Mouse (Mus musculus) embryonic facial prominence, embryonic 12.5 days (tissue): Measurements from ENCODE around the gene Racgap1. TPM values are rescaled to one million over a fixed set of nuclear protein-coding genes. Genes with fewer than 3 reads are reported as not detected.

Experiments
- ATAC-seq: fragments of 200-750 bp; cut with Nextera tagmentation; 2 replicates; pipeline ENCODE4 v1.8.0; 2017; ENCODE audit not compliant: insufficient number of reproducible peaks, insufficient read depth, low FRiP score, low TSS enrichment
- H3K27ac ChIP-seq: fragments of 300-500 bp; sonication (generic); 2 replicates; pipeline ENCODE4 v1.5.1; 2016; ENCODE audit warnings: mild to moderate bottlenecking
- H3K27me3 ChIP-seq: fragments of 300-500 bp; sonication (generic); 2 replicates; pipeline ENCODE4 v1.6.1; 2016; ENCODE audit warnings: mild to moderate bottlenecking, moderate library complexity
- H3K36me3 ChIP-seq: fragments of 300-500 bp; sonication (generic); 2 replicates; pipeline ENCODE4 v1.6.1; 2016; ENCODE audit warnings: mild to moderate bottlenecking
- H3K4me1 ChIP-seq: fragments of 300-500 bp; sonication (generic); 2 replicates; pipeline ENCODE4 v1.6.1; 2016
- H3K4me2 ChIP-seq: fragments of 300-500 bp; sonication (generic); replicated peaks from 2 replicates; pipeline ENCODE4 v1.6.1; 2016; ENCODE audit warnings: mild to moderate bottlenecking, moderate library complexity
- H3K4me3 ChIP-seq: fragments of 300-500 bp; sonication (generic); 2 replicates; pipeline ENCODE4 v1.5.1; 2016; ENCODE audit warnings: mild to moderate bottlenecking
- H3K9ac ChIP-seq: fragments of 300-500 bp; sonication (generic); 2 replicates; pipeline ENCODE4 v1.6.1; 2016; ENCODE audit warnings: mild to moderate bottlenecking, moderate library complexity
- H3K9me3 ChIP-seq: fragments of 300-500 bp; sonication (generic); 2 replicates; pipeline ENCODE4 v1.6.1; 2016; ENCODE audit warnings: mild to moderate bottlenecking, moderate library complexity
- WGBS: fragments of 180-500 bp; shearing (Covaris S2); methylation state at CpG from one replicate; pipeline ENCODE4 v1.1.7; 2016; 5-methylcytosine and 5-hydroxymethylcytosine counted together
- polyA plus RNA-seq: library from polyadenylated mRNA; unstranded; fragments of >200 nt; fragmentation: Nextera tagmentation; extraction: Ambion mirVana; gene quantifications from 2 replicates; pipeline ENCODE4 v1.2.1, GENCODE M21; 2016

Racgap1 gene
- polyA plus RNA-seq, 1 experiment from 2014 or later: 149 TPM

DNA sequence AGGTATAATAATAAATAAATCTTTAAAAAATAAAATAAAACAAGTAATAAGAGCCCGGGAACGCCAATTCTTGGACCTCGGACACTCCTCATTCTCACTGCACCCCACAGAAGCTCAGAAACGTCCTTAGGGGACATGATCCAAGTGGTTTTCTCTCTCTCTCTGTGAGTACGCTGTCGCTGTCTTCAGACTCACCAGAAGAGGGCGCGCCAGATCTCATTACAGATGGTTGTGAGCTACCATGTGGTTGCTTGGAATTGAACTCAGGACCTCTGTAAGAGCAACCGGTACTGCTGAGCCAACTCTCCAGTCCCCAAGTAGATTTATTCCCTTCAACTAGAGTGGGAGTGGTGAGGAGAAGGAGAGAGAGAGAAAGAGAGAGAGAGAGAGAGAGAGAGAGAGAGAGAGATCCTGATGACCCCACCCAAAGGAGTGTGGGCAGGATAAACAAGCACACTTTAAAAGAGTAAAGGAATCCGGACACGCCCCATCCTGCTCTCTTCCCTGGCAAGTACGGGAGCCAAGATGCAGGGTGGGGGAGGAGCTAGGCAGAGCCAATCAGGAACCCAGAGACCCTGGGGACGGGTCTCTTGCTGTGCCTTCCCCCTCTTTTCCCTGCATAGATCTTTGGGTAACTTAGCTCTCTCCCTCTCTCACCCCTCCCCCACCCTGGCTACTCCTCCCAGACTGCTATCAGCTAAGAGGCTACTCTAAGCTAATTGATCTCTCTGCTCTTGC lies 26.8 kb upstream of the Racgap1 start:
- Histone ChIP-seq H3K4me1 (0 out of 2 replicates have a peak, but pooled peaks cover 5% of the 10 kb centered on the region), H3K27me3 (peaks cover 6% of the 10 kb centered on the region), H3K9me3 (no peaks in the 10 kb centered on the region), H3K4me2 (no peak overlapping the region), H3K36me3 (no peaks in the 10 kb centered on the region), H3K4me3 (no peak overlapping the region), H3K27ac (no peak overlapping the region), H3K9ac (no peak overlapping the region)
- WGBS: 14% methylated on average over 13 of the region's 13 CpGs
- no peak for ATAC-seq

GRCm38 (mm10) chr15:99677089-99677488 lies 25.6 kb upstream of the Racgap1 start:
- Histone ChIP-seq H3K36me3 (no peaks in the 10 kb centered on the region), H3K27ac (no peak overlapping the region), H3K9me3 (no peaks in the 10 kb centered on the region), H3K9ac (no peak overlapping the region), H3K4me3 (no peak overlapping the region), H3K27me3 (peaks cover 16% of the 10 kb centered on the region), H3K4me2 (no peak overlapping the region), H3K4me1 (0 out of 2 replicates have a peak, but pooled peaks cover 5% of the 10 kb centered on the region)
- ATAC-seq: no peak
- 26% methylated on average over 8 of the region's 8 CpGs for WGBS

DNA sequence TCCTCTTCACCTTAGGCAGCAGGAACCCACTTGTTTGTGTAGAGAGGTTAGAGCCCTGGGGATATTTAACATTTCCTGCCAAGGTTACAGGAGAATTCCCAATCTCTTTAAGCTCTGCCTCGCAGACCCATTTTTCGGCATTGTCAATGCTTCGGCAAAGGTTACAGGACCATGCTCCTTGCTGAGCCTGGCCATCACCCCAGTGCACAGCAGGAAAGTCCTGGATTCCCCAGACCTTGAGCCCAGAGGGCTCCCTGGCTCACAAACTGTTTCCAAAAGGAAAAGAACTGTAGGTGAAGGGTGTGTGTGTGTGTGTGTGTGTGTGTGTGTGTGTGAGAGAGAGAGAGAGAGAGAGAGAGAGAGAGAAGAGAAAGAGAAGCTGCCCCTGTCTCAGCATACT lies 23.4 kb upstream of the Racgap1 start:
- Histone ChIP-seq H3K4me2 (no peak overlapping the region), H3K9me3 (no peaks in the 10 kb centered on the region), H3K27me3 (peaks cover 38% of the 10 kb centered on the region), H3K9ac (no peak overlapping the region), H3K27ac (no peak overlapping the region), H3K4me3 (no peak overlapping the region), H3K4me1 (peaks cover 10% of the 10 kb centered on the region; the same call in 1 of the 2 replicates), H3K36me3 (no peaks in the 10 kb centered on the region)
- no peak for ATAC-seq
- WGBS: 61% methylated on average over 3 of the region's 3 CpGs

GRCm38 (mm10) chr15:99671783-99672182 lies 20.3 kb upstream of the Racgap1 start:
- Histone ChIP-seq H3K9me3 (no peaks in the 10 kb centered on the region), H3K27ac (no peak overlapping the region), H3K36me3 (no peaks in the 10 kb centered on the region), H3K4me3 (no peak overlapping the region), H3K4me1 (peaks cover 7% of the 10 kb centered on the region; the same call in 1 of the 2 replicates), H3K4me2 (no peak overlapping the region), H3K27me3 (peaks cover 54% of the 10 kb centered on the region), H3K9ac (no peak overlapping the region)
- 67% methylated on average over 14 of the region's 14 CpGs for WGBS
- no peak for ATAC-seq

DNA sequence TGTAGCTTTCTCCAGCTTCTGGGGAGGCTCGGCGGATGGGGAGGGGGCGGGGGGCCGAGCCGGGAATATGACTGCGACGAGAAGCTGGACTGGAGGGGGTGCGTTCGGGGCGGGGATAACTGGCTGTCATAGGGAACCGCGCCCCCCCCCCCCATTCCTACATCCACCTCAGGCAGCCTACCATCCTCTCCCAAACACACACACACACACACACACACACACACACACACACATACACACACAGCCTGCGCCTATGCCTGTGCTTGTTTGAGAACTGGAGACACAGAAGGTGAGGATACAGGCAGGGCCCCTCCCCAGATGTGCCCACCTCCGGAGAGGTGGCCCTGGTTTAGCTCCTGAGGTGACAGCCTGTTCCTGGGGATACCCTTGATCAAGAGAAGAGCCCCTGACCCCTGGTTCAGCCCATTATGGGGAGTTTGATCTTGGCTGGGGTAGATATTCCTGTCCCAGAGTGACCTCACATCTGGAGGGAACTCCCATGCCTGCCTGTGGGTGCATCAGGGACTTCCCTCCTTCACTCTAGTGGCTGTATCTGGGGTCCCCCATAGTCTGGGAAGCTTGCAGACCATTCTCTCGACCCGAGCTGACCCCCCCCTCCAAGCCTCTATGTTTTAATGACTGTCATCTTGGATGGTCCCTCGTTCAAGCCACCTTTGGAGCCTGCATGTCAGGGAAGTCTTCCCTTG lies 19.7 kb upstream of the Racgap1 start:
- ATAC-seq: no peak

DNA sequence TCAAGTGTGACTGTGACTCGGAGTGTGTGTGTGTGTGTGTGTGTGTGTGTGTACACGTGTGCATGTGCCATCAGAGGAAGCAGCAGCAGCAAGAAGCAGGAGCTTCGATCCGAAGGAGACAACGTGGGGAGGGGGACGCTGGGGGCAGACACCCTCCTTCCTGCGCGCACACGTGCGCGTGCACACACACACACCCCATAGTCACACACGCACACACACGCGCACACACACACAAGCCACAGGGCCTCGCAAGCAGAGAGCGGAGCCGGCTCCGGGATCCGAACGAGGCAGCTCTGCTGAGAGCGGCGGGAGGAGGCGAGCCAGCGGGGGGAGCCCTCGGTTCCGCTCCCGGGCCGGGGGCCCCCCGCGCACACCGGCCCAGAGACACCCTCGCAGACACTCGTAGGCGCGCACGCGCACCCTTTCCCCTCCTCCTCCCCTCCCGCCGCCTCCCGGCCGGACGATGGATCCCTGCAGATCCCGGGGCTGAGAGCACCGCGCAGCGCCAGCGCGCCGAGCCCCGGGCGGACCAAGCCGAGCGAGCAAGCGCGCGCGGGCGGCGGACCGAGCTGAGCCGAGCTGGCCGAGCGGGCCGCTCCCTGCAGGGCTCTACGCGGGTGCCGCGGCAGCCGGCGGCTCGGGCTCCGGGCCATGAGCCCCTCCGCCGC lies 18.8 kb upstream of the Racgap1 start, which contains the start of gene Asic1:
Gene Asic1 (plus strand): TSS at position 215 of the 668 bp plus-strand sequence.
- H3K27me3 ChIP-seq: peaks cover 69% of the 10 kb centered on the region

More for the DNA sequence above, 19.7 kb upstream of the Racgap1 start:
- Histone ChIP-seq H3K4me3 (peak overlapping the region; percentile 59), H3K4me2 (peak overlapping the region; percentile 98), H3K27me3 (peaks cover 61% of the 10 kb centered on the region), H3K27ac (no peak overlapping the region), H3K9me3 (no peaks in the 10 kb centered on the region), H3K9ac (peak overlapping the region; percentile 70), H3K4me1 (peaks cover 7% of the 10 kb centered on the region; the same call in 1 of the 2 replicates), H3K36me3 (no peaks in the 10 kb centered on the region)
- WGBS: 11% methylated on average over 15 of the region's 17 CpGs

DNA sequence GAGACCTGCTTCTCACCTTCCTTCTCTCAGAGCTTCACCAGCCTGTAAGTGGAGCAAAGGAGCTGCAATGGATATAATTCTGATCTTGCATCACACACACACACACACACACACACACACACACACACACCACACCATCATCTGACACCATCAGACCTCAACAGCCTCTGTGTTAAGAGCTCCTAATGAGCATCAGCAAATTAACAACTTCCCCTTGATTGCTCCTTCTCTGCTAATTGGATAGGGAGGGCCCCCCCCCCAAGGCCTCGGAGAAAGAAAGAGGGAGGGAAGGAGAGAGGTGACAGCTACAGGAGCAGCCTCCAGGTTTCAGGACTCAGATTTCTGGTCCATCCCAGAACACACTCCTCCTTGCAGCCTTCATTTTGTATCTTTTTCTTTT lies 17.9 kb upstream of the Racgap1 start:
- no peak overlapping the region for H3K27ac ChIP-seq
- H3K4me2 ChIP-seq: no peak overlapping the region
- no peak overlapping the region for H3K9ac ChIP-seq
- 0% methylated on average over 1 of the region's 1 CpGs for WGBS
- H3K36me3 ChIP-seq: no peaks in the 10 kb centered on the region
- peaks cover 73% of the 10 kb centered on the region for H3K27me3 ChIP-seq
- ATAC-seq: no peak
- peaks cover 15% of the 10 kb centered on the region for H3K4me1 ChIP-seq
- H3K4me3 ChIP-seq: peak overlapping the region; percentile 59; the same call in 1 of the 2 replicates
- H3K9me3 ChIP-seq: no peaks in the 10 kb centered on the region

More for the DNA sequence above, 18.8 kb upstream of the Racgap1 start, which contains the start of gene Asic1:
- no peaks in the 10 kb centered on the region for H3K36me3 ChIP-seq
- H3K4me2 ChIP-seq: peak within 1 kb of the TSS; percentile 98
- H3K9me3 ChIP-seq: no peaks in the 10 kb centered on the region
- ATAC-seq: peak; percentile 50; the same call in 1 of the 2 replicates
- no peak within 1 kb of the TSS for H3K27ac ChIP-seq
- peak within 1 kb of the TSS; percentile 59 for H3K4me3 ChIP-seq
- H3K9ac ChIP-seq: peak within 1 kb of the TSS; percentile 70
- WGBS: under 1% methylated on average over 48 of the region's 74 CpGs
- peaks cover 8% of the 10 kb centered on the region; the same call in 1 of the 2 replicates for H3K4me1 ChIP-seq

DNA sequence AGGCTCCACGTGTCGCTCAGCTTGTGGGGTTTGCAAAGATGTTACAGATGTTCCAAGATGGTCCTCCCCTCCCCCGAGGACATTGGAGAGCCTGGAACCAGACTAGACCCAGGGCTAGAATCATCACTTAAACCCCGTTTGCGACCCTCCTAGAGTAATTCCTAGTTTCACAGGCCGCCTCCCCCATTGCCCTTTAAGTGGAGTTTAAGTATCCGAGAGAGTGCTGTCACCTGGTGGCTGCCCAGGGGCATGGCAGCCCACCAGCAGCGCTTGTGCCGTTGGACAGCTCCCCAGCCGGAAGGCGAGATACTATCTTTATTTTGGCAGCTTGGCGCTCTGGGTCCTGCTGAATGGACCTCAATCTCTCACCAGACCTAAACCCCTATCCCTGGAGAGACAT lies 17.4 kb upstream of the Racgap1 start:
- no peak overlapping the region for H3K4me2 ChIP-seq
- H3K9me3 ChIP-seq: no peaks in the 10 kb centered on the region
- WGBS: 2% methylated on average over 12 of the region's 12 CpGs
- ATAC-seq: no peak
- H3K27ac ChIP-seq: no peak overlapping the region
- H3K4me3 ChIP-seq: no peak overlapping the region
- H3K36me3 ChIP-seq: no peaks in the 10 kb centered on the region
- peaks cover 78% of the 10 kb centered on the region for H3K27me3 ChIP-seq
- H3K9ac ChIP-seq: no peak overlapping the region
- peaks cover 20% of the 10 kb centered on the region for H3K4me1 ChIP-seq

GRCm38 (mm10) chr15:99667544-99667943 lies 16.1 kb upstream of the Racgap1 start:
- Histone ChIP-seq H3K4me3 (no peak overlapping the region), H3K9ac (no peak overlapping the region), H3K36me3 (no peaks in the 10 kb centered on the region), H3K4me1 (peaks cover 24% of the 10 kb centered on the region), H3K9me3 (no peaks in the 10 kb centered on the region), H3K27me3 (peaks cover 70% of the 10 kb centered on the region), H3K27ac (no peak overlapping the region), H3K4me2 (no peak overlapping the region)
- WGBS: 100% methylated on average over 2 of the region's 2 CpGs
- ATAC-seq: no peak

- Histone ChIP-seq H3K4me1 (peaks cover 22% of the 10 kb centered on the region), H3K27me3 (peaks cover 45% of the 10 kb centered on the region), H3K4me2 (peak overlapping the region; percentile 85), H3K27ac (0 out of 2 replicates have a peak overlapping the region, but pooled peaks have one; percentile 23), H3K36me3 (no peaks in the 10 kb centered on the region), H3K9me3 (no peaks in the 10 kb centered on the region), H3K4me3 (peak overlapping the region; percentile 43), H3K9ac (peak overlapping the region; percentile 36)
- WGBS: 2% methylated on average over 49 of the region's 52 CpGs
- peak; percentile 48; the same call in 1 of the 2 replicates for ATAC-seq
Observed at GRCm38 (mm10) chr15:99664600-99665451, 13.4 kb upstream of the Racgap1 start.
